Mouse (Mus musculus) C2C12 (cell line): ENCODE measurements around the gene Ifi211. TPM values are rescaled to one million over a fixed set of nuclear protein-coding genes. Genes with fewer than 3 reads are reported as not detected.
A peak's percentile ranks its signal among the peaks of the same experiment; 100 is the strongest.
"Not testable (repeated sequence)": the region's sequence is repeated elsewhere in the genome, so short reads cannot be mapped to it uniquely, and the experiment has no call there.

Experiments
- H3K27me3 ChIP-seq: one replicate; pipeline ENCODE4 v1.6.1; 2011; ENCODE audit not compliant: control insufficient read depth, insufficient read depth, insufficient read length
- H3K36me3 ChIP-seq: one replicate; pipeline ENCODE4 v1.6.1; 2011; ENCODE audit not compliant: control insufficient read depth, insufficient read depth
- H3K4me3 ChIP-seq: one replicate; pipeline ENCODE4 v1.5.1; 2011; ENCODE audit warnings: mild to moderate bottlenecking, control low read depth; ENCODE audit not compliant: poor library complexity, insufficient read depth, severe bottlenecking
- H3K79me2 ChIP-seq: one replicate; pipeline ENCODE4 v1.6.1; 2011; ENCODE audit not compliant: control insufficient read depth, insufficient read depth
- H3K79me3 ChIP-seq: one replicate; pipeline ENCODE4 v1.6.1; 2011; ENCODE audit warnings: low read depth, control low read depth
- H3ac ChIP-seq: one replicate; pipeline ENCODE3; 2011; ENCODE audit warnings: low read depth; ENCODE audit not compliant: control insufficient read depth, insufficient read length
- CEBPB ChIP-seq: IDR thresholded peaks from one replicate; pipeline ENCODE4 v1.6.1; 2011; ENCODE audit warnings: low read depth, mild to moderate bottlenecking, control low read depth, moderate library complexity
- FOSL1 ChIP-seq: IDR thresholded peaks from one replicate; pipeline ENCODE4 v1.8.0; 2011; ENCODE audit warnings: mild to moderate bottlenecking, low read length; ENCODE audit not compliant: poor library complexity, insufficient read depth, severe bottlenecking
- MYOD1 ChIP-seq: IDR thresholded peaks from one replicate; pipeline ENCODE4 v1.6.1; 2011; ENCODE audit warnings: low read depth; ENCODE audit not compliant: control insufficient read depth, insufficient read length
- polyA plus RNA-seq: library from polyadenylated mRNA; unstranded; fragments of >200 nt; fragmentation: generic; extraction: Trizol; gene quantifications from one replicate; pipeline ENCODE4 v1.2.1, GENCODE M21; 2012; ENCODE audit warnings: missing spikeins

Gene Ifi211
- polyA plus RNA-seq, 1 experiment, result 1.3 TPM

- peak; percentile 45 for TF ChIP-seq CEBPB
- not testable (repeated sequence) for H3K27me3 ChIP-seq, H3ac ChIP-seq, H3K4me3 ChIP-seq, H3K36me3 ChIP-seq, H3K79me3 ChIP-seq, H3K79me2 ChIP-seq
Observed at GRCm38 (mm10) chr1:173880004-173880666, 32.7 kb downstream of the Ifi211 start.

DNA sequence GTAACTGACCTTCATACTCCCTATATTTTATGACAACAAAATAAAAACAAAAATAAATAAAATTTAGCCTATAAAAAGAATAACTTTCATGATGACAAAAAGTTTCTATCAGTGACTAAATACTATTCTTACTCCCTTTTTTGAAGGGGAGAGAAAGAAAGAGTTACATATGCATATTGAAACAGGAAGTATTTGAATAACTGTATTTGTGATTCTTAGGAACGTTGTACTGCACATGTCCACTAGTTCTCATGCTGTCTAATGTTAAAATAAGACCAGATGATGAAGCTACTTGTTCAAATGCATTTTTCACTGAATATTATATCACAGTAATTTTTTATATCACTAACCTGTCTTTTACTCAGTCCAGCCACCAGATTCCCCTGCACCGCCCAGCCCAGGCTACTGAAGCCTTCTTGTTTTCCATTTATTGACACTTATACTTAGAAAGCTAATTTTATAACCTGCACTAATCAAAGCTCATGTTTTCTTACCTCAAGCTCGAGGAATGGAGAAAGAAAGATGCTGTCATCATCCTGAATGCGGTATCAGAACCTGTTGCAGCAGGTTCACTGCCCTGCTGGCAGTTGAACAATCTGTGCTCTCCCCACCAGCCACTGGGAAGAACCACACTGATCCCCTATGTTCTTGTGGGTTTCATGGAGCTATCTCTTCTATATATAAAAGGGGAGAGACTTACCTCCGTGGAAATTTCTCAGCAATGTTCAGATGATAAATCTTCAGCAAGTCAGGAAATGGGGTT is 33.4 kb downstream of the Ifi211 start:
- H3K36me3 ChIP-seq, H3K79me3 ChIP-seq, H3K4me3 ChIP-seq, H3K79me2 ChIP-seq, H3K27me3 ChIP-seq, H3ac ChIP-seq: not testable (repeated sequence)

GRCm38 (mm10) chr1:173878264-173878663 is 34.6 kb downstream of the Ifi211 start:
- not testable (repeated sequence) for H3K4me3 ChIP-seq, H3ac ChIP-seq, H3K79me3 ChIP-seq

DNA sequence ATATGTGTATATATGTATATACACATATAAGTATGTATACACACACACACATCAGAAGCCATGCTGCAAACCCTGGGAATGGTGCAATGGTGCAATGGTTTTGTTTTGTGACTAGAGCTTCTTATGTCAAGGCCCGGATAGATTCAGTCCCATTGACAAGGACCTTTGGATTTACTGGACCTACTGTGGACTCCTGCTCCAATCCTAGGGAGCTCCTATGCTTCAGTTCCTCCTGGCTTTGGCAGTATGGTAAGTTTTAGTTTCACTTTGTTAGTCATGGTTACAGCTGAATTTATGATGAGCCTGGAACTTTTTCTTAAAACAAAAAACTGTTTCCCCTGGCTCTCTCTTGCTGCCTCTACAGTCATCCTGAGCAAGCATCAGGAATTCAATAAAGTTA is 35.7 kb downstream of the Ifi211 start:
- H3ac ChIP-seq, H3K79me2 ChIP-seq, H3K79me3 ChIP-seq, H3K4me3 ChIP-seq, H3K27me3 ChIP-seq, H3K36me3 ChIP-seq: not testable (repeated sequence)

More at GRCm38 (mm10) chr1:173878264-173878663, 34.6 kb downstream of the Ifi211 start:
- not testable (repeated sequence) for H3K79me2 ChIP-seq, H3K36me3 ChIP-seq, H3K27me3 ChIP-seq

DNA sequence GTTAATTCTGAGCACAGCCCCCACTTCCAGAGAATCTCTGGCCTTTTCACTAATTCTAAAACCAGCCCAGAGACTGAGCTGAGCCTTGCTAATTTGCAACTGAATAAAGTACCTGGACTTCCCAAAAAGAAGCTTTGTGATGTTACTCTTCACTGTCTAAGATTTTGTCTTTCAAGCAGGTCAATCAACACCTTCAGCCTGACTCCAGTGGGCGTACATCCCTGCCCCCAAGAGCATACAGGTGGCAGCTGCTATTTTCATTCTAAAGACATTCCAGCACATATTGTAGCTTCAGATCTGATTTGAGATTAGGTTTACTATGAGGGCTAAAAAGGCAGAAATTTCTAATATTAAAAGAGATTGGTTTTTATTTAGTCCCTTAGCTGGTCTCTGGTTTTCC is 44.3 kb downstream of the Ifi211 start:
- H3ac ChIP-seq, H3K27me3 ChIP-seq, H3K79me3 ChIP-seq, H3K4me3 ChIP-seq, H3K79me2 ChIP-seq, H3K36me3 ChIP-seq: not testable (repeated sequence)

DNA sequence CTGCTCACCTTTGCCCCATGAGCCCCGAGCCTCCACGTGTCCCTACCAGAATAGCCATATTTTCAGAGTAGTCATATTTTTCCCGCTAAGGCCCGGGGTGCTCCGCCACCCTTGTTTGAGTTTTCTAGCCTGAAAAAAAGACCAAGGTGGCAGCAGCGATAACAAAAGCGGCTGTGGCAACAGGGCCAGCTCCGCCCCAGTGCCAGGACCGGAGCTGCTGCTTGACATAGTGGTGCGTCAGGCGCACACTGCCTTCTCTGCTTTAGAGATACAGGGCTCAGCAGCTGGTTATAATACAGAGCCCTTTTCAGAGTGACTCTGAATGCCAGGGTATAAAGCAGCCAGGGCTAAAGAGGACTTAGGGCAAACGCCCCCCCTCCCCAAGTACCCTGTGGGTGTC is 46.3 kb downstream of the Ifi211 start:
- Histone ChIP-seq H3ac (no peak overlapping the region), H3K4me3 (no peak overlapping the region), H3K79me2 (no peaks in the 10 kb centered on the region), H3K27me3 (no peaks in the 10 kb centered on the region), H3K36me3 (no peaks in the 10 kb centered on the region), H3K79me3 (no peaks in the 10 kb centered on the region)
- TF ChIP-seq CEBPB (no peak), MYOD1 (no peak), FOSL1 (no peak)

GRCm38 (mm10) chr1:173853711-173854110 is 59.1 kb downstream of the Ifi211 start:
- not testable (repeated sequence) for H3K4me3 ChIP-seq, H3K27me3 ChIP-seq, H3K79me2 ChIP-seq, H3K36me3 ChIP-seq, H3ac ChIP-seq, H3K79me3 ChIP-seq

DNA sequence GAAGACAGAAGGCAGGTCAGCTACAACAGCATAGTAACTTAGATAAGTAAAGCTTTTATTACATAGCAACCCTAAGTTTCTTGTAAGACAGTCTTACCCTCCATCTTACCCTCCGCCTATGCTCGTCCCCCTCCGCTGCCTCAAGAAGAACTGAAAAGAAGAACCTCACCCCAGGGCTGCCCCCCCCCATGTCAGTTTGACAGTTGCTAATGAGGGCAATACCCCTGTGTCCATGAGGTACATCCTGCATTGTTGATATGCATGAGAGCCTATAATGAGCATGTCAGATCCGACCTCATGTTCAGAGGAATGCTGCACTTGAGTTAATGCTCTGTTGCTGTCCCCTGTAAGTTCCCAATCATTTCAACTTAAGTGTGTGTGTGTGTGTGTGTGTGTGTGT is 60.0 kb downstream of the Ifi211 start:
- not testable (repeated sequence) for H3K27me3 ChIP-seq, H3ac ChIP-seq, H3K79me3 ChIP-seq, H3K4me3 ChIP-seq, H3K79me2 ChIP-seq, H3K36me3 ChIP-seq

Other genes starting within 250 kb of the Ifi211 start
- not detected for gene Ifi208, start 239.4 kb downstream of the Ifi211 start, polyA plus RNA-seq
- 0.04 TPM for gene Ifi207, start 171.3 kb downstream of the Ifi211 start, polyA plus RNA-seq
- gene Ifi204, start 146.1 kb downstream of the Ifi211 start, polyA plus RNA-seq, result 4.1 TPM
- 0.92 TPM for gene Mndal, start 29.4 kb upstream of the Ifi211 start, polyA plus RNA-seq
- 1.5 TPM for gene Ifi203, start 29.6 kb upstream of the Ifi211 start, polyA plus RNA-seq
- 4.9 TPM for gene Ifi202b, start 69.7 kb upstream of the Ifi211 start, polyA plus RNA-seq
- not detected for gene Ifi205, start 118.8 kb upstream of the Ifi211 start, polyA plus RNA-seq
- not detected for gene Olfr433, start 127.7 kb upstream of the Ifi211 start, polyA plus RNA-seq
- not detected for gene Olfr432, start 136.2 kb upstream of the Ifi211 start, polyA plus RNA-seq
- gene Olfr430, start 153.6 kb upstream of the Ifi211 start, polyA plus RNA-seq, result not detected
- not detected for gene Olfr429, start 171.3 kb upstream of the Ifi211 start, polyA plus RNA-seq
- not detected for gene Olfr427, start 183.8 kb upstream of the Ifi211 start, polyA plus RNA-seq
- gene Olfr231, start 208.1 kb upstream of the Ifi211 start, polyA plus RNA-seq, result not detected
- gene Olfr424, start 218.5 kb upstream of the Ifi211 start, polyA plus RNA-seq, result not detected
- gene Olfr420, start 242.6 kb upstream of the Ifi211 start, polyA plus RNA-seq, result not detected